9 mouse cellular contexts compared by ENCODE assay signal in genomic region chr12:11436023-11436350, GRCm38 (mm10). TPM values are rescaled to one million over a fixed set of nuclear protein-coding genes. Genes with fewer than 3 reads are reported as not detected.
DNase-seq lines count a peak whose midpoint lies in the region; ATAC-seq and TF ChIP-seq lines count a peak whose summit lies in the region.
"Had no signal": no experiment of that assay in that cellular context is flagged by ENCODE, and none has a peak within 500 bp of the region (broad histone marks: within the 10 kb centered on the region; RNA-seq: fewer than 3 reads in every experiment).

No protein-coding gene starts in this region.

- no peak for TF ChIP-seq POLR2A in kidney, adult 2 months (IDR thresholded peaks at IDR 0.05; ENCODE audit: low read depth, low read length)

- no peak for TF ChIP-seq CTCF in kidney, adult 2 months (conservative IDR thresholded peaks at IDR 0.05; ENCODE audit: insufficient read depth, insufficient read length, low read depth, low read length)

- no peak overlapping the region for H3K27ac ChIP-seq in heart, embryonic 11.5 days (ENCODE audit: low read depth, low read length)
- peak overlapping the region; percentile 9 for H3K27ac ChIP-seq in forebrain, embryonic 16.5 days (ENCODE audit: low read length)
- H3K27ac ChIP-seq in midbrain, embryonic 10.5 days (replicated peaks) = no peak overlapping the region
- H3K27ac ChIP-seq in kidney, adult 2 months (ENCODE audit: insufficient read depth, low read depth, low read length) = no peak overlapping the region

- ATAC-seq in heart, embryonic 11.5 days (replicated peaks; ENCODE audit: insufficient number of reproducible peaks, low FRiP score, low TSS enrichment) = no peak
- peak; percentile 35 for ATAC-seq in forebrain, embryonic 16.5 days

- peak overlapping the region; percentile 52 for H3K4me3 ChIP-seq in heart, embryonic 11.5 days (ENCODE audit: low read depth, low read length)
- peak overlapping the region; percentile 44 for H3K4me3 ChIP-seq in forebrain, embryonic 16.5 days (replicated peaks; ENCODE audit: low read length)
- peak overlapping the region; percentile 53 for H3K4me3 ChIP-seq in midbrain, embryonic 10.5 days
- no peak overlapping the region for H3K4me3 ChIP-seq in kidney, adult 2 months (ENCODE audit: insufficient read depth, low read depth, low read length)

- no peaks in the 10 kb centered on the region for H3K36me3 ChIP-seq in heart, embryonic 11.5 days (ENCODE audit: control insufficient read depth, insufficient read depth, low read length)
- no peaks in the 10 kb centered on the region for H3K36me3 ChIP-seq in forebrain, embryonic 16.5 days (ENCODE audit: control insufficient read depth, insufficient read depth)
- H3K36me3 ChIP-seq in midbrain, embryonic 10.5 days = no peaks in the 10 kb centered on the region
- no peaks in the 10 kb centered on the region for H3K36me3 ChIP-seq in kidney, adult 2 months (ENCODE audit: control insufficient read depth, insufficient read depth, low read length)

- peak overlapping the region; percentile 73 for H3K4me2 ChIP-seq in heart, embryonic 11.5 days
- H3K4me2 ChIP-seq in forebrain, embryonic 16.5 days (ENCODE audit: low read length) = peak overlapping the region; percentile 69

- H3K27me3 ChIP-seq in heart, embryonic 11.5 days (ENCODE audit: control insufficient read depth, insufficient read depth, low read length) = peaks cover 8% of the 10 kb centered on the region
- 0 out of 2 replicates have a peak, but pooled peaks cover 3% of the 10 kb centered on the region for H3K27me3 ChIP-seq in forebrain, embryonic 16.5 days (replicated peaks; ENCODE audit: control insufficient read depth, insufficient read depth, low read length)
- peaks cover 49% of the 10 kb centered on the region for H3K27me3 ChIP-seq in midbrain, embryonic 10.5 days (ENCODE audit: low read depth, poor library complexity, severe bottlenecking)
- no peaks in the 10 kb centered on the region; the same call in 1 of the 2 replicates for H3K27me3 ChIP-seq in kidney, adult 2 months (replicated peaks; ENCODE audit: control insufficient read depth, insufficient read depth, low read length)

- 3% methylated on average over 12 of the region's 12 CpGs for WGBS in heart, embryonic 11.5 days (ENCODE audit: insufficient replicate concordance)
- WGBS in forebrain, embryonic 16.5 days = 1% methylated on average over 12 of the region's 12 CpGs
- 5% methylated on average over 12 of the region's 12 CpGs for WGBS in midbrain, embryonic 10.5 days
- 5% methylated on average over 12 of the region's 12 CpGs for WGBS in kidney, adult 2 months

- no peak for DNase-seq in heart, adult 9 months (ENCODE audit: low spot score in 2 of 2)
- DNase-seq in brain, adult 2 months (ENCODE audit: low read depth, low spot score) = peak; percentile 53
- DNase-seq in midbrain, embryonic 10.5 days (ENCODE audit: low spot score) = no peak
- DNase-seq in ovary, postnatal 10 days (ENCODE audit: low spot score) = no peak
- no peak for DNase-seq in urinary bladder, postnatal 36 days (ENCODE audit: low spot score in 2 of 2)
- no peak for DNase-seq in kidney, adult 2 months

- no peaks in the 10 kb centered on the region for H3K9me3 ChIP-seq in heart, embryonic 11.5 days (replicated peaks; ENCODE audit: control insufficient read depth, low read length)
- H3K9me3 ChIP-seq in forebrain, embryonic 16.5 days (ENCODE audit: control insufficient read depth, low read length) = no peaks in the 10 kb centered on the region
- no peaks in the 10 kb centered on the region for H3K9me3 ChIP-seq in midbrain, embryonic 10.5 days (replicated peaks)

- 0 out of 2 replicates have a peak, but pooled peaks cover 2% of the 10 kb centered on the region for H3K4me1 ChIP-seq in heart, embryonic 11.5 days (ENCODE audit: control insufficient read depth, insufficient read depth, low read length)
- peaks cover 18% of the 10 kb centered on the region for H3K4me1 ChIP-seq in forebrain, embryonic 16.5 days (replicated peaks; ENCODE audit: control insufficient read depth, insufficient read depth, low read length)
- peaks cover 28% of the 10 kb centered on the region for H3K4me1 ChIP-seq in midbrain, embryonic 10.5 days
- no peaks in the 10 kb centered on the region for H3K4me1 ChIP-seq in kidney, adult 2 months (ENCODE audit: control insufficient read depth, insufficient read depth, low read length)

- 0 out of 2 replicates have a peak overlapping the region, but pooled peaks have one; percentile 16 for H3K9ac ChIP-seq in heart, embryonic 11.5 days (ENCODE audit: low read depth, low read length)
- H3K9ac ChIP-seq in forebrain, embryonic 16.5 days (replicated peaks; ENCODE audit: low read depth, low read length) = peak overlapping the region; percentile 52

RNA-seq across cellular contexts. Expression of gene Vsnl1, which starts 0.4 kb away (rescaled TPM):
- 31.2 and 36.1 TPM in 2 replicates for polyA plus RNA-seq in heart, embryonic 11.5 days (2014; fragmentation: Nextera tagmentation; extraction: Ambion mirVana)
- polyA plus RNA-seq in forebrain, embryonic 16.5 days (2015; fragmentation: Nextera tagmentation; extraction: Ambion mirVana) = 17.7 and 34.5 TPM in 2 replicates
- polyA plus RNA-seq in midbrain, embryonic 10.5 days (2016; fragmentation: Nextera tagmentation; extraction: Ambion mirVana) = 0.72 and 0.75 TPM in 2 replicates
- 0.08 TPM in 2 replicates for polyA plus RNA-seq in kidney, adult 2 months (2012; rRNA removed)
- polyA plus RNA-seq: liver, adult 2 months had no signal

RNA-seq across cellular contexts. Expression of gene Rad51ap2, which starts 19.9 kb away (rescaled TPM):
- polyA plus RNA-seq in heart, embryonic 11.5 days (2014; fragmentation: Nextera tagmentation; extraction: Ambion mirVana) = 0.33 and 0.44 TPM in 2 replicates
- polyA plus RNA-seq in forebrain, embryonic 16.5 days (2015; fragmentation: Nextera tagmentation; extraction: Ambion mirVana) = 0.30 and 0.62 TPM in 2 replicates
- 0.28 and 0.63 TPM in 2 replicates for polyA plus RNA-seq in midbrain, embryonic 10.5 days (2016; fragmentation: Nextera tagmentation; extraction: Ambion mirVana)
- not detected in 2 replicates for polyA plus RNA-seq in kidney, adult 2 months (2012; rRNA removed)
- polyA plus RNA-seq: liver, adult 2 months had no signal

Comparison
In these comparisons a context has a peak if more than half of its experiments do, and no peak if none do; other contexts are left out.
1. RNA of gene Vsnl1, which starts 0.4 kb away (polyA plus RNA-seq): 17.7 to 34.5 TPM in forebrain, embryonic 16.5 days and 31.2 to 36.1 TPM in heart, embryonic 11.5 days; 0.72 to 0.75 TPM in midbrain, embryonic 10.5 days and 0.08 TPM in kidney, adult 2 months; every median in the first group is over 10 times any median in the second.